Mouse (Mus musculus): Measurements from ENCODE around the gene Upf2. TPM values are rescaled to one million over a fixed set of nuclear protein-coding genes. Genes with fewer than 3 reads are reported as not detected.
"Not testable (repeated sequence)": the region's sequence is repeated elsewhere in the genome, so short reads cannot be mapped to it uniquely, and the experiment has no call there.

Upf2 gene
- total and polyA plus RNA-seq, 2 experiments from 2014 or later, result 5.9 to 13.2 TPM

- no peak overlapping the region for H3K9ac ChIP-seq (replicated peaks; ENCODE audit: low read length, poor library complexity, severe bottlenecking)
- ATAC-seq (ENCODE audit: low FRiP score) (no peak; the same call in 1 of the 2 replicates), DNase-seq (ENCODE audit: low spot score) (no peak)
- H3K27me3 ChIP-seq (ENCODE audit: insufficient read depth, low read length), result no peaks in the 10 kb centered on the region
- WGBS, result 39% methylated on average over 4 of the region's 4 CpGs
- no peaks in the 10 kb centered on the region for H3K9me3 ChIP-seq (ENCODE audit: low read length)
- H3K36me3 ChIP-seq (ENCODE audit: insufficient read depth, low read length), result no peaks in the 10 kb centered on the region
- TF ChIP-seq CTCF (IDR thresholded peaks at IDR 0.05), result no peak
- peak overlapping the region; percentile 68 for H3K4me2 ChIP-seq (ENCODE audit: low read depth, low read length, poor library complexity, severe bottlenecking)
- H3K4me3 ChIP-seq (ENCODE audit: low read depth, low read length), result peak overlapping the region; percentile 48
- H3K27ac ChIP-seq (ENCODE audit: low read depth, low read length), result no peak overlapping the region
- H3K4me1 ChIP-seq (ENCODE audit: insufficient read depth, low read length), result no peaks in the 10 kb centered on the region
Measured at GRCm38 (mm10) chr2:5943071-5943470, 8.2 kb upstream of the Upf2 start.

GRCm38 (mm10) chr2:5945629-5946028 lies 5.6 kb upstream of the Upf2 start:
- Histone ChIP-seq H3K36me3 (ENCODE audit: insufficient read depth, low read length) (no peaks in the 10 kb centered on the region), H3K27me3 (ENCODE audit: insufficient read depth, low read length) (no peaks in the 10 kb centered on the region), H3K4me1 (ENCODE audit: insufficient read depth, low read length) (no peaks in the 10 kb centered on the region; the same call in 1 of the 2 replicates), H3K4me3 (ENCODE audit: low read depth, low read length) (no peak overlapping the region), H3K4me2 (ENCODE audit: low read depth, low read length, poor library complexity, severe bottlenecking) (no peak overlapping the region), H3K27ac (ENCODE audit: low read depth, low read length) (no peak overlapping the region), H3K9ac (replicated peaks; ENCODE audit: low read length, poor library complexity, severe bottlenecking) (no peak overlapping the region), H3K9me3 (ENCODE audit: low read length) (no peaks in the 10 kb centered on the region)
- TF ChIP-seq CTCF (IDR thresholded peaks at IDR 0.05), result no peak
- DNase-seq (ENCODE audit: low spot score), result no peak
- WGBS, result 92% methylated on average over 1 of the region's 1 CpGs
- ATAC-seq (ENCODE audit: low FRiP score), result no peak

DNA sequence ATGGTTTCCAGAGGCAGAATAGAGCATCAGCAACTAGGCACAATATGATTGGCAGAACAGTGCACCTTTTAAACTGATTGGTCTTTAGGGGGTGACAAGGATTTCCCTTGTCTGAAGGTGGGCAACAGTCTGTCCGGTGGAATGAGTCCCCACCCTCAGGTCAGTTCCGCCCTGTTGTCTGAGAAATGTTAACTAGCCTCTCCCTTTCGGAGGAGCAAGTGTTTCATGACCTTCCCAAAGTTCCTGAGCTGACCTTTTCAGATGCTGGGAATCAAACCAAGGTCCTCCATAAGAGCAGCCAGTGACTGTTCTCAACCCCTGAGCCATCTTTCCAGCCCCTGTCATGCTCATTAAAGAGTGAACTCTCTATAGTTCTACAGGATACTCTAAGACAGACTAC lies 4.4 kb upstream of the Upf2 start:
- Histone ChIP-seq H3K27ac (ENCODE audit: low read depth, low read length) (no peak overlapping the region), H3K36me3 (ENCODE audit: insufficient read depth, low read length) (no peaks in the 10 kb centered on the region), H3K4me3 (ENCODE audit: low read depth, low read length) (no peak overlapping the region), H3K27me3 (ENCODE audit: insufficient read depth, low read length) (no peaks in the 10 kb centered on the region), H3K4me1 (ENCODE audit: insufficient read depth, low read length) (no peaks in the 10 kb centered on the region; the same call in 1 of the 2 replicates), H3K9me3 (ENCODE audit: low read length) (no peaks in the 10 kb centered on the region), H3K4me2 (ENCODE audit: low read depth, low read length, poor library complexity, severe bottlenecking) (no peak overlapping the region), H3K9ac (replicated peaks; ENCODE audit: low read length, poor library complexity, severe bottlenecking) (no peak overlapping the region)
- DNase-seq (ENCODE audit: low spot score), result no peak
- no peak for TF ChIP-seq CTCF (IDR thresholded peaks at IDR 0.05)
- no peak for ATAC-seq (ENCODE audit: low FRiP score)
- 90% methylated on average over 3 of the region's 3 CpGs for WGBS

DNA sequence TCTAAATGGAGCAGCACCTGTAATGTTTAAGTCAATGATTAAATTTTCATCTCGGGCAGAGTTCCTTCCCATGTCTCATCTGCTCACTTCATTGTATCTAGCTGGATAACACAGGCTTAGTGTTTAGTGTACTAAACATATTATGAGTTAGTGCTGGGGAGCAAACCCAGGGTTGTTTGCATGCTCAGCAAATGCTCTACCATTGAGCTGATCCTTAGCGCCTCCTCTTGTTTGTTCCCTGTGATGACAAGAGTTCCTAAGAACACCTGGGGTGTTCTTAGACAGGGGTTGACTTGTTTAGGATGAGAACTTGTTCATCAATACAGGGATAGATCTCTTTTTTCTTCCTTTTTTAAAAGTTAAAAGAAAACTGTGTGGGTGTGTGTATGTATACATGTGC lies 2.3 kb upstream of the Upf2 start:
- H3K4me2 ChIP-seq (ENCODE audit: low read depth, low read length, poor library complexity, severe bottlenecking), result no peak overlapping the region
- 86% methylated on average over 2 of the region's 2 CpGs for WGBS
- no peaks in the 10 kb centered on the region for H3K36me3 ChIP-seq (ENCODE audit: insufficient read depth, low read length)
- no peaks in the 10 kb centered on the region for H3K9me3 ChIP-seq (ENCODE audit: low read length)
- no peak overlapping the region for H3K9ac ChIP-seq (replicated peaks; ENCODE audit: low read length, poor library complexity, severe bottlenecking)
- H3K4me1 ChIP-seq (ENCODE audit: insufficient read depth, low read length), result peaks cover 4% of the 10 kb centered on the region; the same call in 1 of the 2 replicates
- ATAC-seq (ENCODE audit: low FRiP score) (no peak), DNase-seq (ENCODE audit: low spot score) (no peak)
- no peak overlapping the region for H3K4me3 ChIP-seq (ENCODE audit: low read depth, low read length)
- no peak for TF ChIP-seq CTCF (IDR thresholded peaks at IDR 0.05)
- H3K27ac ChIP-seq (ENCODE audit: low read depth, low read length), result no peak overlapping the region
- no peaks in the 10 kb centered on the region for H3K27me3 ChIP-seq (ENCODE audit: insufficient read depth, low read length)

GRCm38 (mm10) chr2:5949821-5950220 lies 1.4 kb upstream of the Upf2 start:
- not testable (repeated sequence) for H3K27ac ChIP-seq (ENCODE audit: low read depth, low read length); DNase-seq (ENCODE audit: low spot score); H3K9me3 ChIP-seq (ENCODE audit: low read length); H3K27me3 ChIP-seq (ENCODE audit: insufficient read depth, low read length); ATAC-seq (ENCODE audit: low FRiP score); H3K4me1 ChIP-seq (ENCODE audit: insufficient read depth, low read length); H3K36me3 ChIP-seq (ENCODE audit: insufficient read depth, low read length); H3K4me3 ChIP-seq (ENCODE audit: low read depth, low read length); H3K9ac ChIP-seq (replicated peaks; ENCODE audit: low read length, poor library complexity, severe bottlenecking)
- WGBS, result 98% methylated on average over 9 of the region's 9 CpGs
- H3K4me2 ChIP-seq (ENCODE audit: low read depth, low read length, poor library complexity, severe bottlenecking), result peak overlapping the region; percentile 86

DNA sequence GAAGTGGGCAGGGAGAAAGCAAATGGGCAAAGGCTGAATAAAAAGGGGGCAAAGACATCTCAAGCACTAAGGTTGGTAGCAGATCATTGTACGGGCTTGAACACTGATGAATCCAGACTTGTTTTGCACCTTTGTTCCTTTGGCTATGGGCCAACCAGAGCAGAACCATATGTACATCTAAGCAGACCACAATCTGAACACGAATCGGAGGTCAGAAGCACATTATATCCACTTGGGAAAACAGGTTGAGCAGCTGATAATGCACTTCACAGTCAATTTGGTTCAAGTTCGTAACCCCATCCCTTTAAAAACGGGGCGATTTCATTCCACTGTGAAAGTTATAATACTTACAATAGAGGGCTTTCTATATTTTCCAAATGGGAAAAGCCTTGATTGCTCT lies 964 bp upstream of the Upf2 start:
- 5% methylated on average over 6 of the region's 6 CpGs for WGBS
- DNase-seq (ENCODE audit: low spot score) (peak; percentile 3), ATAC-seq (ENCODE audit: low FRiP score) (no peak)
- no peak for TF ChIP-seq CTCF (IDR thresholded peaks at IDR 0.05)
- Histone ChIP-seq H3K4me3 (ENCODE audit: low read depth, low read length) (peak overlapping the region; percentile 98), H3K9me3 (ENCODE audit: low read length) (no peaks in the 10 kb centered on the region), H3K36me3 (ENCODE audit: insufficient read depth, low read length) (no peaks in the 10 kb centered on the region), H3K9ac (replicated peaks; ENCODE audit: low read length, poor library complexity, severe bottlenecking) (peak overlapping the region; percentile 56), H3K4me2 (ENCODE audit: low read depth, low read length, poor library complexity, severe bottlenecking) (peak overlapping the region; percentile 86), H3K27me3 (ENCODE audit: insufficient read depth, low read length) (no peaks in the 10 kb centered on the region), H3K27ac (ENCODE audit: low read depth, low read length) (no peak overlapping the region), H3K4me1 (ENCODE audit: insufficient read depth, low read length) (peaks cover 4% of the 10 kb centered on the region; the same call in 1 of the 2 replicates)
